Mouse (Mus musculus): ENCODE measurements around the gene Auts2.

GRCm38 (mm10) chr5:131794411-131795133 is 748.6 kb downstream of the Auts2 start:
- no peak for TF ChIP-seq POLR2A (IDR thresholded peaks at IDR 0.05; ENCODE audit: insufficient read depth, low read depth, low read length)
- TF ChIP-seq CTCF (IDR thresholded peaks at IDR 0.05) = peak; percentile 17; the same call in 1 of the 2 replicates
- TF ChIP-seq EP300 (IDR thresholded peaks at IDR 0.05; ENCODE audit: insufficient read depth, low read depth, low read length) = no peak

Data from heart, adult 2 months (tissue).